Mouse (Mus musculus): ENCODE measurements around the gene Btrc. TPM values are rescaled to one million over a fixed set of nuclear protein-coding genes. Genes with fewer than 3 reads are reported as not detected.
"Not testable (repeated sequence)": the region's sequence is repeated elsewhere in the genome, so short reads cannot be mapped to it uniquely, and the experiment has no call there.

Gene Btrc
- polyA plus RNA-seq, 1 experiment: 66.5 TPM

DNA sequence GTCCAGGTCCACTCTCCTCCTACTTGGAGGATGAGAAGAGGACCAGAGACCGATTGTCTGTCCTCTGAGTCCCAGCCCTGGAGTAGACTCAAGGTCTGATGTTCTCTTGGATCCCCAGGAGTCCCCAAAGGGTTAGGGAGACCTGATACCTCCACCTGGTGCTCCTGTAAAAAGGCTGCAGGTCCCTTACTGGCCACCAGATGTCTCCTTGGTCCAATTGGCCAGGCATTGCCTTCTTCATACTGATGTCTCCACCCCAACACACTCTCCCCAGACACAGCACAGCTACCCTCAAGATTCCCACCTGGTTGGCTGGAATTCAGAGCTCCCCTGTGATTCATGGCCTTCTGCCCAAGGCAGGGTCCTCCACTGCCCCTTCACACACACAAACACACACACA lies 174.0 kb downstream of the Btrc start:
- peak; percentile 49 to 64 for DNase-seq
- 55% methylated on average over 1 of the region's 1 CpGs for WGBS
- no peaks in the 10 kb centered on the region for H3K27me3 ChIP-seq (ENCODE audit: control insufficient read depth, insufficient read depth, low read length)
- TF ChIP-seq POLR2A (IDR thresholded peaks at IDR 0.05; ENCODE audit: borderline replicate concordance, insufficient read depth, low read length) (no peak), CTCF (IDR thresholded peaks at IDR 0.05; ENCODE audit: borderline replicate concordance, insufficient read depth, low read depth, low read length) (peak; percentile 67)
- 0 out of 2 replicates have a peak, but pooled peaks cover 3% of the 10 kb centered on the region for H3K4me1 ChIP-seq (ENCODE audit: control insufficient read depth, insufficient read depth, low read length)
- H3K27ac ChIP-seq (ENCODE audit: insufficient read depth, low read length): no peak overlapping the region
- H3K4me3 ChIP-seq (replicated peaks; ENCODE audit: insufficient read depth, low read depth, low read length): no peak overlapping the region

DNA sequence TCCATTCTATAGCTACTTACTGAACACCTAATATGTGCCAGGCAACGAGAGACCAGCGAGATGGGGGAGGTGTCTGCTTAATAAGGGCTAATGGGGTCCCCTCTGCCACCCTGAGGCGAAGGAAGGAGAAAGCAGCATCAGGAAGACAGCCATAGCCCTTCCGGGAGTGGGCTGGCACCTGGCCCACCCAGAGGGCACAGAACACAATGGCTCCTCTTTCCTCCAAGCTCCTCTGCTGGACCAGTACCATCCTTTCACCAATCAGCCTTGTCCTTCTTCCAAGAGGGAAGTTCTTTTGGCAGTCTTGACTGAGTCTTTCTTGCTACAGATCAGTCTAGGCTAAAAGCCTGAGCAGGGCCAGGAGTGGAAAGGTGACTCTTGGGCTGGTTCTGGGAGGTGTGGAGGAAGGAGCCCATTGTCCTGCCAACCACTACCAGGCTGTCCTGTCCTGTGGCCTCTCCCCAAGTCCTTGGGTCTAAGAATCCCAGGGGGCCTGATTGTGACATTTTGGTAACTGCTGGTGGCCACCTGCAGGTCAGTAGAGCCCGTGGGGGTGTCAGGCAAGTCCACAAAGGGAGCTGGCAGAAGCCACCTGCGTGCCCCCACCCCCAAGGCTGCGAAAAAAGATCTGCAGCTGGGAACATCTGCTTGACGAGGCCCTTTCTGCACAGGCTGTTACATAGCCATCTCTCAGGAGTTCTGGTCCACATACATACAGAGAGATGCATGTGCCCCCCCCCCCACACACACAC lies 177.3 kb downstream of the Btrc start:
- peak overlapping the region; percentile 42 for H3K4me3 ChIP-seq (replicated peaks; ENCODE audit: insufficient read depth, low read depth, low read length)
- DNase-seq: peak in 1 of 2 experiments; percentile 29

DNA sequence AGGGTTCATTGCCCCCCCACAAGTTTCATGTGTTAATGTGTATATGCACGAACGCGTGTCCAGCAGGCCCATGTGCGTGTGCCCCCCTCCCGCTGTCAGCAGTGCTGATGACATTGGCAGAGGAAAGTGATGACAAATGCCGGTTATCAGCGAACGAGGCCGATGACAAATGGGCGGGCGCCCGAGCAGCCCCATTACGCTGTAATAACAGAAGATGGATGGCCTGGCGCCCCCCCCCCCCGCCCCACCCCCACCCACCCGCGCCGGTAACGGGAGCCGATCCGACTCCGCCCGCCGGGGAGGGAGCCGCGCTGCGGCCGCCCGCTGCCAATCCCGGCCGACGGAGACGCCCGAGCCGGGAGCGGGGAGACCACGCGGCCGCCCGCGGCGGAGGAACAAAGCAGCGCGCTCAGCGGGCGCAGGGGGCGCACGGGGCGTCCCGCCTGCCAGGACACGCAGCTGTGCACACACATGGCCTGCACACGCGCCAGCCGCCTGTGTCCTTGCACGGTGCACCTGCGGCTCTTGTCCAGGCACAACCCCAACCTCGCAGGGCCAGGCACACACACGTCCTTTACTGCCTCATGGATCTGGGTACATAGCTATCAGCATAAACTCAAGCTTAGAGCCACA lies 178.0 kb downstream of the Btrc start:
- TF ChIP-seq CTCF (IDR thresholded peaks at IDR 0.05; ENCODE audit: borderline replicate concordance, insufficient read depth, low read depth, low read length) (no peak), POLR2A (IDR thresholded peaks at IDR 0.05; ENCODE audit: borderline replicate concordance, insufficient read depth, low read length) (no peak)
- Histone ChIP-seq H3K27ac (ENCODE audit: insufficient read depth, low read length) (no peak overlapping the region), H3K27me3 (ENCODE audit: control insufficient read depth, insufficient read depth, low read length) (no peaks in the 10 kb centered on the region), H3K4me3 (replicated peaks; ENCODE audit: insufficient read depth, low read depth, low read length) (peak overlapping the region; percentile 42), H3K4me1 (ENCODE audit: control insufficient read depth, insufficient read depth, low read length) (no peaks in the 10 kb centered on the region)
- WGBS: under 1% methylated on average over 31 of the region's 58 CpGs
- peak; percentile 44 to 48 for DNase-seq

More for the DNA sequence above, 177.3 kb downstream of the Btrc start:
- WGBS: 24% methylated on average over 8 of the region's 8 CpGs
- Histone ChIP-seq H3K27ac (ENCODE audit: insufficient read depth, low read length) (no peak overlapping the region), H3K4me1 (ENCODE audit: control insufficient read depth, insufficient read depth, low read length) (no peaks in the 10 kb centered on the region), H3K27me3 (ENCODE audit: control insufficient read depth, insufficient read depth, low read length) (no peaks in the 10 kb centered on the region)
- TF ChIP-seq CTCF (IDR thresholded peaks at IDR 0.05; ENCODE audit: borderline replicate concordance, insufficient read depth, low read depth, low read length) (no peak), POLR2A (IDR thresholded peaks at IDR 0.05; ENCODE audit: borderline replicate concordance, insufficient read depth, low read length) (no peak)

DNA sequence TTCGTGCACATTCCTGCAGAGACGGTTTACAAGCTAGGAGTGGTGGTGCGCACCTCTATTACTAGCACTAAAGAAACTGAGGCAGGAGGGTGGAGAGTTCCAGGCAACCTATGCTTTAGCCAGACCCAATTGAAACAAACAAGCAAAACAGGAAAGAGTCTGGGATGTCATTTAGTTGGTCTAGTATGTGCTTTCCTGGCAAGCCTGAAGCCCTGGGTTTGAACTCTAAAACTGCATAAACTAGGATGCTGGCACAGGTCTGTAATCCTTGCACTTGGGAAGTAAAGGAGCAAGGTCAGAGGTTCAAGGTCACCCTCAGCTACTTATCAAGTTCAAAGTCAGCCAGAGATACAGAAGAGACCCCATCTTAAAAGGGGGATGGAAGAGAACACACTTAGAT lies 178.5 kb downstream of the Btrc start:
- Histone ChIP-seq H3K4me1 (ENCODE audit: control insufficient read depth, insufficient read depth, low read length) (no peaks in the 10 kb centered on the region), H3K4me3 (replicated peaks; ENCODE audit: insufficient read depth, low read depth, low read length) (peak overlapping the region; percentile 26), H3K27me3 (ENCODE audit: control insufficient read depth, insufficient read depth, low read length) (no peaks in the 10 kb centered on the region), H3K27ac (ENCODE audit: insufficient read depth, low read length) (no peak overlapping the region)
- DNase-seq: no peak
- TF ChIP-seq CTCF (IDR thresholded peaks at IDR 0.05; ENCODE audit: borderline replicate concordance, insufficient read depth, low read depth, low read length) (no peak), POLR2A (IDR thresholded peaks at IDR 0.05; ENCODE audit: borderline replicate concordance, insufficient read depth, low read length) (no peak)
- WGBS: 35% methylated on average over 3 of the region's 3 CpGs

DNA sequence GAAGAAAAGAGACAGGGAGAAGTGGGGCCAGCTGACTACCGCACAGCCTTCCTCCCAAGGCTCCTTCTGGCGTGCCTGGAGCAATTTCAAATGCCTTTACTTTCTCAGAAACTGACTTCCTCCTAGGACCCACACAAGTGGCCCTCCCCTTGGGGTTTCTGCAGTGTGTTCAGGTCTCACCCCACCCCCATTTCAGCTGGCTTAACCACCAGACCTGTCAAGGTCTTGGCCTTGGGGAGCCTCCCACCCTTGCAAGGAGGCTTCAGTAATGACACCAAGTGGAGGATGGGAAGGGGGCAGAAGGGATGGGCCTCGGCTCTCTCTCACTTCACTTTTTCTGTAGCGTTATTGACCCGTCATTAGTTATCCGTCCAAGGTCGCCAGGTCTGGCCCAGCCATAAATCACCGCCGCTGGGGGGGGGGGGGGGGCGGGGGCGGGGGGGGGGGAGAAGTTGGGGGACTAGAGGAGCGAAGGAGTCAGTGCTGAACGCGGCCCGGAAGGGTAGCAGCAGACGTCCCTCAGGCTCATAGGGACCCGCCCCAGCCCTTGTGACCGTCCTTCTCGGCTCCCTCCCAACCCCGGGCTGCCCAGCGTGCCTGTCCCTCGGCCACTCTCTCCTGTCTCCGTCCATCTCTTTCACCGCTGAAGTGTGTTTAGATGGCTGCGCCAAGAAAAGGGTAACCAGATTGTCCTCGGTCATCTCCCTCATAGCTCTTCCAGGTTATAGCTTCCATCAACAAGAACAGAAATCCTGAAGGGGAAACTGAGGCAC lies 180.8 kb downstream of the Btrc start:
- H3K4me1 ChIP-seq (ENCODE audit: control insufficient read depth, insufficient read depth, low read length): no peaks in the 10 kb centered on the region
- no peak for TF ChIP-seq POLR2A (IDR thresholded peaks at IDR 0.05; ENCODE audit: borderline replicate concordance, insufficient read depth, low read length)
- TF ChIP-seq CTCF (IDR thresholded peaks at IDR 0.05; ENCODE audit: borderline replicate concordance, insufficient read depth, low read depth, low read length): no peak
- no peaks in the 10 kb centered on the region for H3K27me3 ChIP-seq (ENCODE audit: control insufficient read depth, insufficient read depth, low read length)
- H3K27ac ChIP-seq (ENCODE audit: insufficient read depth, low read length): no peak overlapping the region
- H3K4me3 ChIP-seq (replicated peaks; ENCODE audit: insufficient read depth, low read depth, low read length): peak overlapping the region; percentile 51
- DNase-seq: peak in 1 of 2 experiments; percentile 17
- WGBS: 4% methylated on average over 17 of the region's 26 CpGs

DNA sequence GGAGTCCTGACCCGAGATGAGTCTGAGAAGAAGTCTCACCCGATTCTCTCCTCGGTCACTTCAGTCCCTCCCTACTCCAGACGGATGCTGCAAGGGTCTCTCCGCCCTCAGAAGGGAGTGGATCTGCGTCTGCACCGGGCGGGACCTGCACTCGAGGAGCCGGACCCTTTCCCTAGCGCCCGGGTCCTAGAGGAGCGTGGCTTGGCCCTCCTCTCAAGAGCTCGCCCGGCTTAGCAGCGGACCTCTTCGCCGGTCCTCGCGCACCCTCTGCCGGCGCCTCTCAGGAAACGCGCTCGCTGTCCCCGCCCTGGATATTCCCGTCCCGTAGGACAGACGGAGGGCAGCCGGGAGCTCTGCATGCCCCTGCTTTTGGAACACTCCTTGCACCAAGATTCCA lies 181.4 kb downstream of the Btrc start:
- peak overlapping the region; percentile 51 for H3K4me3 ChIP-seq (replicated peaks; ENCODE audit: insufficient read depth, low read depth, low read length)
- H3K4me1 ChIP-seq (ENCODE audit: control insufficient read depth, insufficient read depth, low read length): no peaks in the 10 kb centered on the region
- no peaks in the 10 kb centered on the region for H3K27me3 ChIP-seq (ENCODE audit: control insufficient read depth, insufficient read depth, low read length)
- peak; percentile 78 to 88 for DNase-seq
- no peak overlapping the region for H3K27ac ChIP-seq (ENCODE audit: insufficient read depth, low read length)
- under 1% methylated on average over 30 of the region's 30 CpGs for WGBS
- TF ChIP-seq CTCF (IDR thresholded peaks at IDR 0.05; ENCODE audit: borderline replicate concordance, insufficient read depth, low read depth, low read length): peak; percentile 78
- no peak for TF ChIP-seq POLR2A (IDR thresholded peaks at IDR 0.05; ENCODE audit: borderline replicate concordance, insufficient read depth, low read length)

DNA sequence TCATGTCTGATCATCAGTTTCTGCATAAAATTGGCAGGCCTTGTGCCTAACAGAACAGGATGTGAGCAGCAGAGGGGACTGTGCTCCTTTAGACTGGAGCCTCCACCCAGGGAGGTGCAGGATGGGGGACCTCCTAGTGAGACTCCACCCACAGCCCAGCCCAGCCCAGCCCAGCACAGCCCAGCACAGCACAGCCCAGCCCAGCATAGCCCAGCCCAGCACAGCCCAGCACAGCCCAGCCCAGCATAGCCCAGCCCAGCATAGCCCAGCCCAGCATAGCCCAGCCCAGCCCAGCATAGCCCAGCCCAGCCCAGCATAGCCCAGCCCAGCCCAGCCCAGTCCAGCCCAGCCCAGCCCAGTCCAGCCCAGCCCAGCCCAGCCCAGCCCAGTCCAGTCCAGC lies 184.7 kb downstream of the Btrc start:
- H3K4me1 ChIP-seq (ENCODE audit: control insufficient read depth, insufficient read depth, low read length); DNase-seq; H3K4me3 ChIP-seq (replicated peaks; ENCODE audit: insufficient read depth, low read depth, low read length); H3K27me3 ChIP-seq (ENCODE audit: control insufficient read depth, insufficient read depth, low read length); H3K27ac ChIP-seq (ENCODE audit: insufficient read depth, low read length): not testable (repeated sequence)

Measured in cerebellum, adult 2 months (tissue).